Comparison of ENCODE assay signal across 11 mouse cellular contexts in genomic region chr6:88832663-88833062, GRCm38 (mm10). TPM values are rescaled to one million over a fixed set of nuclear protein-coding genes. Genes with fewer than 3 reads are reported as not detected.
DNase-seq lines count a peak whose midpoint lies in the region; ATAC-seq and TF ChIP-seq lines count a peak whose summit lies in the region.
"Had no signal": no experiment of that assay in that cellular context is flagged by ENCODE, and none has a peak within 500 bp of the region (broad histone marks: within the 10 kb centered on the region; RNA-seq: fewer than 3 reads in every experiment).

No protein-coding gene starts in this region.

- no peak for TF ChIP-seq CTCF in intestine, postnatal 0 days (IDR thresholded peaks at IDR 0.05; ENCODE audit: low read depth)

- ATAC-seq in intestine, embryonic 15.5 days: peak; percentile 52; the same call in 1 of the 2 replicates
- ATAC-seq in intestine, postnatal 0 days: no peak
- ATAC-seq in CD4-positive, CD25-positive, alpha-beta regulatory T cell, adult 4 months: peak; percentile 50
- peak; percentile 56 for ATAC-seq in liver, embryonic 12.5 days
- ATAC-seq: Patski had no signal

- H3K4me1 ChIP-seq in intestine, embryonic 15.5 days (replicated peaks): 0 out of 2 replicates have a peak, but pooled peaks cover 1% of the 10 kb centered on the region
- H3K4me1 ChIP-seq in intestine, postnatal 0 days (replicated peaks; ENCODE audit: control insufficient read depth, insufficient read depth, low read length): no peaks in the 10 kb centered on the region
- H3K4me1 ChIP-seq in liver, embryonic 12.5 days: peaks cover 60% of the 10 kb centered on the region

- DNase-seq in ZHBTc4 (ENCODE audit: low read depth, low spot score): peak; percentile 83
- DNase-seq in adrenal gland, postnatal 25 days: no peak
- DNase-seq in kidney, postnatal 10 days: no peak
- no peak for DNase-seq in ovary, adult 18-20 months (ENCODE audit: low spot score)
- DNase-seq: spleen, adult 18-20 months had no signal

- no peaks in the 10 kb centered on the region for H3K9me3 ChIP-seq in intestine, embryonic 15.5 days
- no peaks in the 10 kb centered on the region for H3K9me3 ChIP-seq in intestine, postnatal 0 days (ENCODE audit: control insufficient read depth)
- H3K9me3 ChIP-seq in liver, embryonic 12.5 days (replicated peaks): no peaks in the 10 kb centered on the region

- no peak overlapping the region for H3K4me3 ChIP-seq in intestine, embryonic 15.5 days (replicated peaks)
- no peak overlapping the region for H3K4me3 ChIP-seq in intestine, postnatal 0 days (ENCODE audit: low read depth, low read length)
- H3K4me3 ChIP-seq in liver, embryonic 12.5 days: no peak overlapping the region
- H3K4me3 ChIP-seq: layer of hippocampus, adult 2 months had no signal

- no peaks in the 10 kb centered on the region for H3K27me3 ChIP-seq in intestine, embryonic 15.5 days (replicated peaks)
- H3K27me3 ChIP-seq in intestine, postnatal 0 days (replicated peaks; ENCODE audit: control insufficient read depth, insufficient read depth, low read length): no peaks in the 10 kb centered on the region
- H3K27me3 ChIP-seq in liver, embryonic 12.5 days (replicated peaks): 0 out of 2 replicates have a peak, but pooled peaks cover under 1% of the 10 kb centered on the region
- H3K27me3 ChIP-seq: Patski had no signal

- no peak overlapping the region for H3K4me2 ChIP-seq in intestine, embryonic 15.5 days (replicated peaks)
- no peak overlapping the region for H3K4me2 ChIP-seq in intestine, postnatal 0 days (replicated peaks; ENCODE audit: low read depth)
- H3K4me2 ChIP-seq in liver, embryonic 12.5 days: no peak overlapping the region

- H3K27ac ChIP-seq in intestine, embryonic 15.5 days: no peak overlapping the region
- H3K27ac ChIP-seq in intestine, postnatal 0 days (ENCODE audit: low read depth, low read length): no peak overlapping the region
- H3K27ac ChIP-seq in liver, embryonic 12.5 days: peak overlapping the region; percentile 70; the same call in 1 of the 2 replicates
- H3K27ac ChIP-seq: layer of hippocampus, adult 2 months had no signal

- WGBS in intestine, embryonic 15.5 days: 80% methylated on average over 5 of the region's 5 CpGs
- WGBS in intestine, postnatal 0 days: 79% methylated on average over 5 of the region's 5 CpGs
- 64% methylated on average over 5 of the region's 5 CpGs for WGBS in liver, embryonic 12.5 days (ENCODE audit: insufficient replicate concordance)

- H3K36me3 ChIP-seq in intestine, embryonic 15.5 days: no peaks in the 10 kb centered on the region
- peaks cover 24% of the 10 kb centered on the region for H3K36me3 ChIP-seq in intestine, postnatal 0 days (ENCODE audit: control insufficient read depth, insufficient read depth)
- peaks cover 24% of the 10 kb centered on the region for H3K36me3 ChIP-seq in liver, embryonic 12.5 days

- no peak overlapping the region for H3K9ac ChIP-seq in intestine, embryonic 15.5 days
- no peak overlapping the region for H3K9ac ChIP-seq in intestine, postnatal 0 days (ENCODE audit: low read depth, low read length)
- H3K9ac ChIP-seq in liver, embryonic 12.5 days: no peak overlapping the region

RNA-seq across cellular contexts. Expression of gene Abtb1, which starts 9.1 kb away (rescaled TPM):
- 24.2 and 25.0 TPM in 2 replicates for polyA plus RNA-seq in intestine, embryonic 15.5 days (2015; fragmentation: Nextera tagmentation; extraction: Ambion mirVana)
- polyA plus RNA-seq in intestine, postnatal 0 days (2015; fragmentation: Nextera tagmentation; extraction: Ambion mirVana): 22.7 and 23.9 TPM in 2 replicates
- 100 to 1,000 TPM in 1 of 2 experiments, 10 to 100 TPM in 1; 71.0 to 112 TPM for polyA plus RNA-seq in CD4-positive, CD25-positive, alpha-beta regulatory T cell, adult 4 months (2017; shearing (Covaris generic))
- polyA plus RNA-seq in liver, embryonic 12.5 days (2016; fragmentation: Nextera tagmentation; extraction: Ambion mirVana): 37.6 and 40.0 TPM in 2 replicates
- 40.6 and 43.0 TPM in 2 replicates for total RNA-seq in adrenal gland, postnatal 25 days (2021)

RNA-seq across cellular contexts. Expression of gene Podxl2, which starts 42.2 kb away (rescaled TPM):
- polyA plus RNA-seq in intestine, embryonic 15.5 days (2015; fragmentation: Nextera tagmentation; extraction: Ambion mirVana): 49.6 and 52.5 TPM in 2 replicates
- polyA plus RNA-seq in intestine, postnatal 0 days (2015; fragmentation: Nextera tagmentation; extraction: Ambion mirVana): 36.3 and 39.2 TPM in 2 replicates
- polyA plus RNA-seq in CD4-positive, CD25-positive, alpha-beta regulatory T cell, adult 4 months (2017; shearing (Covaris generic)): under 1 TPM in 1 of 2 experiments, not detected in 1; 0.32 TPM
- 4.6 and 5.0 TPM in 2 replicates for polyA plus RNA-seq in liver, embryonic 12.5 days (2016; fragmentation: Nextera tagmentation; extraction: Ambion mirVana)
- 31.4 and 33.5 TPM in 2 replicates for total RNA-seq in adrenal gland, postnatal 25 days (2021)
